Mouse (Mus musculus): Measurements from ENCODE around the gene Slc25a25. TPM values are rescaled to one million over a fixed set of nuclear protein-coding genes. Genes with fewer than 3 reads are reported as not detected.

Slc25a25 gene
- polyA plus RNA-seq, 1 experiment from 2014 or later = 38.8 TPM

- H3K4me1 ChIP-seq = peaks cover 9% of the 10 kb centered on the region
- 85% methylated on average over 2 of the region's 2 CpGs for WGBS
- no peak overlapping the region for H3K27ac ChIP-seq
- H3K9me3 ChIP-seq = no peaks in the 10 kb centered on the region
- no peak overlapping the region for H3K9ac ChIP-seq
- H3K4me3 ChIP-seq (replicated peaks) = no peak overlapping the region
- H3K36me3 ChIP-seq (replicated peaks) = peaks cover 24% of the 10 kb centered on the region
- H3K27me3 ChIP-seq = peaks cover 20% of the 10 kb centered on the region
- no peak overlapping the region for H3K4me2 ChIP-seq
- ATAC-seq (ENCODE audit: low FRiP score) = no peak
These were observed 68.6 kb downstream of the Slc25a25 start for GRCm38 (mm10) chr2:32382689-32383088.

DNA sequence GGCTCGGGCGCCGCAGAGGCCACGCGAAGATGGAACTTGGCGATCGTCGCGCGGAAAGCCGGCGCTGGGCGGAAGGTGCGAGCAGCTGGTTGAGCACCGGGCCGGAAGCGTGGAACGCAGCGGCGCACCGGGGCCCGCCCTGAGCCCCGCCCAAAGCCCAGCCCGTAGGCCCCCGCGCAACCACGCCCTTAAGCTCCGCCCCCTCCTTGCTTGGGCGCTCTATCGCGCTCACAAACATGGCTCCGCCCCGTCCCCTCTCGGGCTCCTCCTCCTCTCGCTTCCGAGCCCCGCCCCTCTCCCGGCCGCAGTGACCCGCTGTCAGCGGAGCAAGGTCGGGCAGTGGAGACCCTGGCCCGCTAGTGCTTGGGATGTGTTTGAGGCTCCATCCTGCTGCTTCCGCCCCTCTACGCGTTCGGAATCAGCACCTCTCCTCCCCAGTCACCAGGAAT, 69.4 kb downstream of the Slc25a25 start, which contains the start of gene 1110008P14Rik:
TSS of gene 1110008P14Rik (minus strand) at position 164 of the 449 bp plus-strand sequence.
- peaks cover 33% of the 10 kb centered on the region for H3K36me3 ChIP-seq (replicated peaks)
- ATAC-seq (ENCODE audit: low FRiP score) = peak; percentile 91
- H3K4me1 ChIP-seq = peaks cover 9% of the 10 kb centered on the region
- H3K4me3 ChIP-seq (replicated peaks) = peak within 1 kb of the TSS; percentile 71
- H3K4me2 ChIP-seq = peak within 1 kb of the TSS; percentile 98
- under 1% methylated on average over 43 of the region's 47 CpGs for WGBS
- H3K27ac ChIP-seq = 0 out of 2 replicates have a peak within 1 kb of the TSS, but pooled peaks have one; percentile 25
- H3K9me3 ChIP-seq = no peaks in the 10 kb centered on the region
- H3K9ac ChIP-seq = peak within 1 kb of the TSS; percentile 61
- peaks cover 18% of the 10 kb centered on the region for H3K27me3 ChIP-seq

- peak; percentile 54 for ATAC-seq (ENCODE audit: low FRiP score)
- Histone ChIP-seq H3K27me3 (peaks cover 18% of the 10 kb centered on the region), H3K27ac (0 out of 2 replicates have a peak overlapping the region, but pooled peaks have one; percentile 25), H3K4me1 (peaks cover 9% of the 10 kb centered on the region), H3K9ac (peak overlapping the region; percentile 61), H3K9me3 (no peaks in the 10 kb centered on the region), H3K4me3 (replicated peaks) (peak overlapping the region; percentile 71), H3K36me3 (replicated peaks) (peaks cover 39% of the 10 kb centered on the region), H3K4me2 (peak overlapping the region; percentile 98)
- WGBS = 2% methylated on average over 27 of the region's 27 CpGs
These were observed 70.0 kb downstream of the Slc25a25 start for GRCm38 (mm10) chr2:32381141-32381774.

DNA sequence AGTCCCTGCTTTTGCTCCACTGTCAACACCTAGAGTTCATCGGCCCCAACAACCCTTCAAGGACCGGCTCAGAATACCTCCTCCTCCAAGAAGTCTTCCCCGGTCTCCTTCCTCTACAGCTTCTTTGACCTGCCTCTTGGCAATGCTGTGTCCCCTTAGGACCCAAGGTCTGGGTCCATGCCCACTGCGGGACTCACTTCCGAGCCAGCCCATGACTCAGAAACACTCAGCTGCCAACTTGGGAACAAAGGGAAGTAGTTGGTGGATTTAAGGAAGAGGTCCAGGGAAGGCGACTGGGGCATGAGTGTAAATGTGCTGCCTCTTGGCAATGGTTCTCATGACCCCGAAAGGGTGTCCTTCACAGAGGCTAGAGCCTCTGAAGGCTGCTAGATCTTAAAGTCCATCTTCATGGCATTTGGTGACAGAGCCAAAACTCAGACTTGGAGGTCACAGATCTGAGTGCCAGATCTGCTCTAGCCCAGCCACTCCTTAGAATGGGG, 71.2 kb downstream of the Slc25a25 start:
- WGBS = 92% methylated on average over 7 of the region's 7 CpGs
- peaks cover 18% of the 10 kb centered on the region for H3K27me3 ChIP-seq
- H3K4me2 ChIP-seq = no peak overlapping the region
- peaks cover 9% of the 10 kb centered on the region for H3K4me1 ChIP-seq
- H3K9ac ChIP-seq = no peak overlapping the region
- H3K27ac ChIP-seq = no peak overlapping the region
- peaks cover 51% of the 10 kb centered on the region for H3K36me3 ChIP-seq (replicated peaks)
- H3K4me3 ChIP-seq (replicated peaks) = no peak overlapping the region
- no peaks in the 10 kb centered on the region for H3K9me3 ChIP-seq
- no peak for ATAC-seq (ENCODE audit: low FRiP score)

DNA sequence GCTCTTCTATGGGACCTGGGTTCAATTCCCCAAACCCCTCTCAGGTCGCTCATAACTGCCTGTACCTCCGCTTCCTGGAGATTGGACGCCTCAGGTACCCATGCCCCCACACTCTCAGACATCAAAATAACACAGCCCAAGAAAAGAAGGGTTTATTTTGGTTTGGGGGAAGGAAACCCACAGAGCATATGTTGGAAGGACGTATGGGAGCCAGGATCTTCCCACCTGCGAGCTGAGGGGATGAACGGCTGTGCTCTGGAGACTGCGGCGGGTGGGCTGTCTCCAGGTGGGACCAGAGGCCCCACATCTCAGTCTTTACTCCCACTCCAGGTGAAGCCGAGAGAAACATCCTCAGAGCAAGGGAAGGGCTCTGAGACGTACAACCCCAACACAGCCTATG, 74.3 kb downstream of the Slc25a25 start:
- H3K27me3 ChIP-seq = peaks cover 8% of the 10 kb centered on the region; the same call in 1 of the 2 replicates
- no peak overlapping the region for H3K4me3 ChIP-seq (replicated peaks)
- no peak overlapping the region for H3K27ac ChIP-seq
- H3K9me3 ChIP-seq = no peaks in the 10 kb centered on the region
- 93% methylated on average over 10 of the region's 10 CpGs for WGBS
- H3K4me1 ChIP-seq = peaks cover 7% of the 10 kb centered on the region
- no peak overlapping the region for H3K4me2 ChIP-seq
- peaks cover 81% of the 10 kb centered on the region for H3K36me3 ChIP-seq (replicated peaks)
- no peak for ATAC-seq (ENCODE audit: low FRiP score)
- no peak overlapping the region for H3K9ac ChIP-seq

DNA sequence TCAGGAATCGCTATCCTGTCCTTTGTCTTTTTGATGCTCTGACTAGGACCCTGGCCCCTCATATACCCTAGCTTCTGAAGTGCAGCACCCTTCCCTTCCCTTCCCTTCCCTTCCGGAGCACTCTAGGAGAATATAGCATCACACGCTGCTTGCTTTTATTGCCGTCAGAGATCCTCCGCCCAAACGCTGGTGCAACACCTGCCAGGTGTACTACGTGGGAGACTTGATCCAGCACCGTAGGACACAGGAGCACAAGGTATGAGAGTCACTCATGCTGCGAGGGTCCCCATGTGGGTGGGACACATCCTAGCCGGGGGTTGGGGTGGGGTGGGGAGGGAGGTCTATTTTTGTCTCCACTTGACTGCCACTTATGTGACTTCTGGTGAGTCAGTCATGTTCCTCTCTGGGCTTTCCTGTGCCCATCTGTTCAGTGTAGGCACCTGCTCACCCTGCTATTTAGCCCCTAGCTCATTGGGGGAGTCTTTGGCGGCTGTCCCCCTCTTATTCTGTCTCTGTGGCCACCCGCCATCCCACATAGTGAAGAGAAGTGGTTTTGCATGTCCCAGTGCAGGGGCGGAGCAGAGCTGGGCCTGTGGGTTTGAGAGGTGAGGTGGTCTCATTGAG, 75.8 kb downstream of the Slc25a25 start:
- Histone ChIP-seq H3K9me3 (no peaks in the 10 kb centered on the region), H3K27ac (no peak overlapping the region), H3K9ac (no peak overlapping the region), H3K27me3 (peaks cover 6% of the 10 kb centered on the region; the same call in 1 of the 2 replicates), H3K4me2 (no peak overlapping the region), H3K36me3 (replicated peaks) (peaks cover 96% of the 10 kb centered on the region), H3K4me1 (no peaks in the 10 kb centered on the region), H3K4me3 (replicated peaks) (no peak overlapping the region)
- ATAC-seq (ENCODE audit: low FRiP score) = no peak
- WGBS = 95% methylated on average over 13 of the region's 13 CpGs

DNA sequence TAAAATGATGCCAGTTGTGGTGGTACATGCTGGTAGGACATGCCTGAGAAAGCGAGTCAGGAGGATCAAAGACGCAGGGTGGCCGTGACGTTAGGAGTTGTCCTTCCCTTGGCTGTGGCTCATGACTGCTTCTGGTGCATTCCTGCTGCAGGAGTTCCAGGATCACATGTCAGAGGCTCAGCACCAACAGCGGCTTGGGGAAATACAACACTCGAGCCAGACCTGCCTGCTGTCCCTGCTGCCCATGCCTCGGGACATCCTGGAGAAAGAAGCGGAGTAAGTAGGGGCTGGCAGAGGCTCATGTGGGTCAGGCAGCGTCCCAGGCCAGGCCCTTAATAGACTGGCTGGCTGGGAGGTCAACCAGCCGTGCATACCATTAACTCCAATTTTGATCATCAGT, 77.1 kb downstream of the Slc25a25 start:
- H3K27ac ChIP-seq = no peak overlapping the region
- H3K4me2 ChIP-seq = no peak overlapping the region
- H3K36me3 ChIP-seq (replicated peaks) = peaks cover 99% of the 10 kb centered on the region
- no peaks in the 10 kb centered on the region for H3K27me3 ChIP-seq
- no peak overlapping the region for H3K9ac ChIP-seq
- 91% methylated on average over 10 of the region's 10 CpGs for WGBS
- H3K9me3 ChIP-seq = no peaks in the 10 kb centered on the region
- H3K4me3 ChIP-seq (replicated peaks) = no peak overlapping the region
- H3K4me1 ChIP-seq = no peaks in the 10 kb centered on the region
- ATAC-seq (ENCODE audit: low FRiP score) = no peak

GRCm38 (mm10) chr2:32367315-32367714, 83.9 kb downstream of the Slc25a25 start:
- H3K27me3 ChIP-seq = no peaks in the 10 kb centered on the region

More at GRCm38 (mm10) chr2:32367315-32367714, 83.9 kb downstream of the Slc25a25 start:
- WGBS = 94% methylated on average over 5 of the region's 5 CpGs
- peaks cover 60% of the 10 kb centered on the region for H3K36me3 ChIP-seq (replicated peaks)
- no peak overlapping the region for H3K4me3 ChIP-seq (replicated peaks)
- no peak overlapping the region for H3K4me2 ChIP-seq
- ATAC-seq (ENCODE audit: low FRiP score) = no peak
- peaks cover 15% of the 10 kb centered on the region for H3K4me1 ChIP-seq
- no peaks in the 10 kb centered on the region for H3K9me3 ChIP-seq
- no peak overlapping the region for H3K9ac ChIP-seq
- H3K27ac ChIP-seq = no peak overlapping the region

Other genes starting within 250 kb of the Slc25a25 start
- 26.6 and 29.4 TPM in 2 replicates for gene Pomt1, start 214.9 kb downstream of the Slc25a25 start, polyA plus RNA-seq (2016; fragmentation: Nextera tagmentation; extraction: Ambion mirVana)
- gene Uck1, start 191.3 kb downstream of the Slc25a25 start, polyA plus RNA-seq (2016; fragmentation: Nextera tagmentation; extraction: Ambion mirVana) = 76.5 and 78.4 TPM in 2 replicates
- gene Golga2, start 164.1 kb downstream of the Slc25a25 start, polyA plus RNA-seq (2016; fragmentation: Nextera tagmentation; extraction: Ambion mirVana) = 23.0 and 26.5 TPM in 2 replicates
- 391 and 397 TPM in 2 replicates for gene Swi5, start 163.4 kb downstream of the Slc25a25 start, polyA plus RNA-seq (2016; fragmentation: Nextera tagmentation; extraction: Ambion mirVana)
- gene Ciz1, start 99.1 kb downstream of the Slc25a25 start, polyA plus RNA-seq (2016; fragmentation: Nextera tagmentation; extraction: Ambion mirVana) = 59.1 and 67.5 TPM in 2 replicates
- gene Dnm1, start 98.1 kb downstream of the Slc25a25 start, polyA plus RNA-seq (2016; fragmentation: Nextera tagmentation; extraction: Ambion mirVana) = 18.6 and 19.4 TPM in 2 replicates
- 51.0 and 51.4 TPM in 2 replicates for gene 1110008P14Rik, start 69.5 kb downstream of the Slc25a25 start, polyA plus RNA-seq (2016; fragmentation: Nextera tagmentation; extraction: Ambion mirVana)
- gene Lcn2, start 63.2 kb downstream of the Slc25a25 start, polyA plus RNA-seq (2016; fragmentation: Nextera tagmentation; extraction: Ambion mirVana) = 0.45 and 0.50 TPM in 2 replicates
- 29.6 and 29.9 TPM in 2 replicates for gene Ptges2, start 55.5 kb downstream of the Slc25a25 start, polyA plus RNA-seq (2016; fragmentation: Nextera tagmentation; extraction: Ambion mirVana)
- 6.1 and 6.2 TPM in 2 replicates for gene Naif1, start 988 bp downstream of the Slc25a25 start, polyA plus RNA-seq (2016; fragmentation: Nextera tagmentation; extraction: Ambion mirVana)
- 8.7 and 9.6 TPM in 2 replicates for gene Fam102a, start 83.9 kb upstream of the Slc25a25 start, polyA plus RNA-seq (2016; fragmentation: Nextera tagmentation; extraction: Ambion mirVana)
- gene Dpm2, start 119.4 kb upstream of the Slc25a25 start, polyA plus RNA-seq (2016; fragmentation: Nextera tagmentation; extraction: Ambion mirVana) = 106 and 110 TPM in 2 replicates
- gene Pip5kl1, start 123.4 kb upstream of the Slc25a25 start, polyA plus RNA-seq (2016; fragmentation: Nextera tagmentation; extraction: Ambion mirVana) = 2.6 and 3.1 TPM in 2 replicates
- gene 9430097D07Rik, start 124.2 kb upstream of the Slc25a25 start, polyA plus RNA-seq (2016; fragmentation: Nextera tagmentation; extraction: Ambion mirVana) = 0.19 TPM in 1 of 2 replicates, not detected in the other
- gene St6galnac4, start 135.7 kb upstream of the Slc25a25 start, polyA plus RNA-seq (2016; fragmentation: Nextera tagmentation; extraction: Ambion mirVana) = 15.1 and 17.0 TPM in 2 replicates
- gene St6galnac6, start 148.3 kb upstream of the Slc25a25 start, polyA plus RNA-seq (2016; fragmentation: Nextera tagmentation; extraction: Ambion mirVana) = 11.6 and 11.7 TPM in 2 replicates
- gene Ak1, start 170.3 kb upstream of the Slc25a25 start, polyA plus RNA-seq (2016; fragmentation: Nextera tagmentation; extraction: Ambion mirVana) = 27.0 and 32.1 TPM in 2 replicates
- 21.0 and 21.4 TPM in 2 replicates for gene Eng, start 195.2 kb upstream of the Slc25a25 start, polyA plus RNA-seq (2016; fragmentation: Nextera tagmentation; extraction: Ambion mirVana)